Mouse (Mus musculus): ENCODE measurements around the gene Utp4. TPM values are rescaled to one million over a fixed set of nuclear protein-coding genes. Genes with fewer than 3 reads are reported as not detected.

Gene Utp4
- polyA plus RNA-seq, 2 experiments = 27.3 to 35.1 TPM

- WGBS (ENCODE audit: insufficient replicate concordance) = 78% methylated on average over 3 of the region's 3 CpGs
- no peak overlapping the region for H3K9ac ChIP-seq (replicated peaks)
- no peak overlapping the region for H3K4me3 ChIP-seq (ENCODE audit: insufficient read depth in 1 of 2, low read depth in 2 of 2, low read length in 2 of 2)
- H3K4me1 ChIP-seq (replicated peaks; ENCODE audit: control insufficient read depth in 2 of 2, insufficient read depth in 2 of 2, low read length in 1 of 2) = peaks cover 3 to 5% of the 10 kb centered on the region in 2 experiments
- H3K36me3 ChIP-seq (replicated peaks; ENCODE audit: control insufficient read depth, insufficient read depth, low read depth) = peaks cover 17% of the 10 kb centered on the region
- H3K27me3 ChIP-seq (ENCODE audit: control insufficient read depth, insufficient read depth, low read length) = no peaks in the 10 kb centered on the region
- ATAC-seq (ENCODE audit: insufficient read depth) = no peak
- no peaks in the 10 kb centered on the region for H3K9me3 ChIP-seq (ENCODE audit: control insufficient read depth, low read length)
- TF ChIP-seq EP300 (IDR thresholded peaks at IDR 0.05; ENCODE audit: low read depth) (no peak), CTCF (IDR thresholded peaks at IDR 0.05; ENCODE audit: low read depth) (no peak)
- no peak for DNase-seq (ENCODE audit: low read depth in 3 of 3, low spot score in 3 of 3)
- no peak overlapping the region for H3K27ac ChIP-seq
- no peak overlapping the region for H3K4me2 ChIP-seq (ENCODE audit: low read depth)
Observed at GRCm38 (mm10) chr8:106888803-106889202, 4.6 kb upstream of the Utp4 start.

- Histone ChIP-seq H3K4me2 (ENCODE audit: low read depth) (peak overlapping the region; percentile 87), H3K36me3 (replicated peaks; ENCODE audit: control insufficient read depth, insufficient read depth, low read depth) (peaks cover 14% of the 10 kb centered on the region), H3K27me3 (ENCODE audit: control insufficient read depth, insufficient read depth, low read length) (no peaks in the 10 kb centered on the region), H3K9ac (replicated peaks) (peak overlapping the region; percentile 84), H3K9me3 (ENCODE audit: control insufficient read depth, low read length) (no peaks in the 10 kb centered on the region), H3K27ac (peak overlapping the region; percentile 12), H3K4me3 (ENCODE audit: insufficient read depth in 1 of 2, low read depth in 2 of 2, low read length in 2 of 2) (peak overlapping the region; percentile 71 to 92), H3K4me1 (replicated peaks; ENCODE audit: control insufficient read depth in 2 of 2, insufficient read depth in 2 of 2, low read length in 1 of 2) (peaks cover 7 to 8% of the 10 kb centered on the region in 2 experiments)
- TF ChIP-seq EP300 (IDR thresholded peaks at IDR 0.05; ENCODE audit: low read depth) = no peak
- no peak for TF ChIP-seq CTCF (IDR thresholded peaks at IDR 0.05; ENCODE audit: low read depth)
- ATAC-seq (ENCODE audit: insufficient read depth) = no peak; the same call in 1 of the 2 replicates
- WGBS (ENCODE audit: insufficient replicate concordance) = 1% methylated on average over 15 of the region's 15 CpGs
- peak in 2 of 3 experiments; percentile 29 to 37 for DNase-seq (ENCODE audit: low read depth in 3 of 3, low spot score in 3 of 3)
Observed at GRCm38 (mm10) chr8:106892210-106892805, 1.1 kb upstream of the Utp4 start.

GRCm38 (mm10) chr8:106892806-106893451 is 507 bp upstream of the Utp4 start:
- Histone ChIP-seq H3K27me3 (ENCODE audit: control insufficient read depth, insufficient read depth, low read length) (no peaks in the 10 kb centered on the region), H3K36me3 (replicated peaks; ENCODE audit: control insufficient read depth, insufficient read depth, low read depth) (peaks cover 19% of the 10 kb centered on the region), H3K9ac (replicated peaks) (peak overlapping the region; percentile 84), H3K4me3 (ENCODE audit: insufficient read depth in 1 of 2, low read depth in 2 of 2, low read length in 2 of 2) (peak overlapping the region; percentile 71 to 92), H3K27ac (peak overlapping the region; percentile 12), H3K9me3 (ENCODE audit: control insufficient read depth, low read length) (no peaks in the 10 kb centered on the region), H3K4me2 (ENCODE audit: low read depth) (peak overlapping the region; percentile 87), H3K4me1 (replicated peaks; ENCODE audit: control insufficient read depth in 2 of 2, insufficient read depth in 2 of 2, low read length in 1 of 2) (peaks cover 7 to 8% of the 10 kb centered on the region in 2 experiments)
- WGBS (ENCODE audit: insufficient replicate concordance) = under 1% methylated on average over 57 of the region's 57 CpGs
- no peak for TF ChIP-seq EP300 (IDR thresholded peaks at IDR 0.05; ENCODE audit: low read depth)
- no peak for TF ChIP-seq CTCF (IDR thresholded peaks at IDR 0.05; ENCODE audit: low read depth)
- ATAC-seq (ENCODE audit: insufficient read depth) = peak; percentile 80
- DNase-seq (ENCODE audit: low read depth in 3 of 3, low spot score in 3 of 3) = peak in 1 of 3 experiments; percentile 23

GRCm38 (mm10) chr8:106899473-106899872 is 6.0 kb downstream of the Utp4 start:
- Histone ChIP-seq H3K27ac (no peak overlapping the region), H3K4me1 (replicated peaks; ENCODE audit: control insufficient read depth in 2 of 2, insufficient read depth in 2 of 2, low read length in 1 of 2) (peaks cover 0 to 4% of the 10 kb centered on the region in 2 experiments; a peak in 2 of 4 replicates), H3K9me3 (ENCODE audit: control insufficient read depth, low read length) (no peaks in the 10 kb centered on the region), H3K4me3 (ENCODE audit: insufficient read depth in 1 of 2, low read depth in 2 of 2, low read length in 2 of 2) (no peak overlapping the region), H3K27me3 (ENCODE audit: control insufficient read depth, insufficient read depth, low read length) (no peaks in the 10 kb centered on the region), H3K36me3 (replicated peaks; ENCODE audit: control insufficient read depth, insufficient read depth, low read depth) (peaks cover 46% of the 10 kb centered on the region), H3K9ac (replicated peaks) (no peak overlapping the region), H3K4me2 (ENCODE audit: low read depth) (no peak overlapping the region)
- WGBS (ENCODE audit: insufficient replicate concordance) = 86% methylated on average over 5 of the region's 5 CpGs
- DNase-seq (ENCODE audit: low read depth in 3 of 3, low spot score in 3 of 3) (no peak), ATAC-seq (ENCODE audit: insufficient read depth) (no peak)
- TF ChIP-seq CTCF (IDR thresholded peaks at IDR 0.05; ENCODE audit: low read depth) = no peak
- TF ChIP-seq EP300 (IDR thresholded peaks at IDR 0.05; ENCODE audit: low read depth) = no peak

GRCm38 (mm10) chr8:106905727-106906480 is 12.5 kb downstream of the Utp4 start:
- Histone ChIP-seq H3K9me3 (ENCODE audit: control insufficient read depth, low read length) (no peaks in the 10 kb centered on the region), H3K27ac (no peak overlapping the region), H3K4me1 (replicated peaks; ENCODE audit: control insufficient read depth in 2 of 2, insufficient read depth in 2 of 2, low read length in 1 of 2) (no peaks in the 10 kb centered on the region), H3K9ac (replicated peaks) (no peak overlapping the region), H3K27me3 (ENCODE audit: control insufficient read depth, insufficient read depth, low read length) (no peaks in the 10 kb centered on the region), H3K4me3 (ENCODE audit: insufficient read depth in 1 of 2, low read depth in 2 of 2, low read length in 2 of 2) (no peak overlapping the region), H3K36me3 (replicated peaks; ENCODE audit: control insufficient read depth, insufficient read depth, low read depth) (peaks cover 33% of the 10 kb centered on the region), H3K4me2 (ENCODE audit: low read depth) (no peak overlapping the region)
- WGBS (ENCODE audit: insufficient replicate concordance) = 85% methylated on average over 17 of the region's 17 CpGs
- TF ChIP-seq CTCF (IDR thresholded peaks at IDR 0.05; ENCODE audit: low read depth) (peak; percentile 63), EP300 (IDR thresholded peaks at IDR 0.05; ENCODE audit: low read depth) (no peak)
- DNase-seq (ENCODE audit: low read depth in 3 of 3, low spot score in 3 of 3) (peak in 1 of 3 experiments; percentile 9), ATAC-seq (ENCODE audit: insufficient read depth) (no peak)
